Mouse (Mus musculus) heart, embryonic 10.5 days (tissue): ENCODE results near the gene Rsph14. TPM values are rescaled to one million over a fixed set of nuclear protein-coding genes. Genes with fewer than 3 reads are reported as not detected.

Source experiments
- DNase-seq: peaks from one replicate; pipeline ENCODE4 v3.0.0-alpha.2; 2017; ENCODE audit warnings: low spot score
- H3K27ac ChIP-seq: fragments of 300-500 bp; sonication (generic); 2 replicates; pipeline ENCODE4 v1.5.1; 2016; ENCODE audit warnings: mild to moderate bottlenecking
- H3K27me3 ChIP-seq: fragments of 300-500 bp; sonication (generic); 2 replicates; pipeline ENCODE4 v1.6.1; 2016; ENCODE audit warnings: mild to moderate bottlenecking; ENCODE audit not compliant: poor library complexity, insufficient read depth, severe bottlenecking
- H3K36me3 ChIP-seq: fragments of 300-500 bp; sonication (generic); 2 replicates; pipeline ENCODE4 v1.6.1; 2016; ENCODE audit warnings: mild to moderate bottlenecking, moderate library complexity
- H3K4me1 ChIP-seq: fragments of 300-500 bp; sonication (generic); 2 replicates; pipeline ENCODE4 v1.6.1; 2016; ENCODE audit warnings: mild to moderate bottlenecking
- H3K4me3 ChIP-seq: fragments of 300-500 bp; sonication (generic); 2 replicates; pipeline ENCODE4 v1.5.1; 2016; ENCODE audit warnings: mild to moderate bottlenecking, moderate library complexity
- H3K9me3 ChIP-seq: fragments of 300-500 bp; sonication (generic); 2 replicates; pipeline ENCODE4 v1.6.1; 2016; ENCODE audit warnings: mild to moderate bottlenecking, moderate library complexity
- WGBS: fragments of 180-500 bp; shearing (Covaris S2); methylation state at CpG from one replicate; pipeline ENCODE4 v1.1.7; 2016; 5-methylcytosine and 5-hydroxymethylcytosine counted together
- polyA plus RNA-seq: library from polyadenylated mRNA; unstranded; fragments of >200 nt; fragmentation: Nextera tagmentation; extraction: Ambion mirVana; gene quantifications from 2 replicates; pipeline ENCODE4 v1.2.1, GENCODE M21; 2016

The Rsph14 gene
- polyA plus RNA-seq, 1 experiment from 2014 or later, result not detected

GRCm38 (mm10) chr10:74920853-74921567 lies 111.4 kb downstream of the Rsph14 start:
- Histone ChIP-seq H3K27me3 (0 out of 2 replicates have a peak, but pooled peaks cover 6% of the 10 kb centered on the region), H3K9me3 (no peaks in the 10 kb centered on the region), H3K4me3 (no peak overlapping the region), H3K27ac (no peak overlapping the region), H3K36me3 (no peaks in the 10 kb centered on the region), H3K4me1 (peaks cover 10% of the 10 kb centered on the region; the same call in 1 of the 2 replicates)
- DNase-seq, result peak; percentile 73
- WGBS, result 42% methylated on average over 17 of the region's 17 CpGs

DNA sequence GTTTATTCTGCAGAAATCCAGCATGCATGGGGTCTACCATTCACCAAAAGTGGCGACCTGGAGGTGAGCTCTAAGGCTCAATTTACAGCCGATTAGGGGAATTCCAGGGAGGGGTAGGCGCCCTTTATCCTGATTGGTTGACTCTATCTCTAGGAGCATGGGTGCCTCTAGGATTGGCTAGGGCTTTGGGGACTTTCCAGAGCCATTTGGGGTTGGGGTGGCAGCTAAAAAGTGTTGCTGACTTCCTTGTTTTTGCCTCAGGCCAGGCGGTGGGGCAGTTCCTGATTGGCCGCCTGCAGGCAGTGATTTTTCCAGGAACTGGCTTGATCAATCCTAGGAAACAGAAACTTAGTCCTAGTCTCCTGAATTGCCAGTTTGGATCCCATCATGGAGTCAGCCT lies 113.1 kb downstream of the Rsph14 start:
- H3K9me3 ChIP-seq, result no peaks in the 10 kb centered on the region
- 26% methylated on average over 5 of the region's 5 CpGs for WGBS
- no peak for DNase-seq
- no peaks in the 10 kb centered on the region for H3K36me3 ChIP-seq
- no peak overlapping the region for H3K27ac ChIP-seq
- H3K4me1 ChIP-seq, result peaks cover 6% of the 10 kb centered on the region; the same call in 1 of the 2 replicates
- H3K4me3 ChIP-seq, result no peak overlapping the region
- H3K27me3 ChIP-seq, result no peaks in the 10 kb centered on the region

GRCm38 (mm10) chr10:74908431-74908830 lies 124.0 kb downstream of the Rsph14 start:
- 77% methylated on average over 2 of the region's 2 CpGs for WGBS
- no peak for DNase-seq
- Histone ChIP-seq H3K4me3 (no peak overlapping the region), H3K4me1 (no peaks in the 10 kb centered on the region), H3K36me3 (no peaks in the 10 kb centered on the region), H3K27me3 (no peaks in the 10 kb centered on the region), H3K27ac (no peak overlapping the region), H3K9me3 (no peaks in the 10 kb centered on the region)

Other genes starting within 250 kb of the Rsph14 start
- 2.0 and 4.2 TPM in 2 replicates for gene Gnaz, start 65.4 kb downstream of the Rsph14 start, polyA plus RNA-seq
- gene Rab36, start 4.5 kb upstream of the Rsph14 start, polyA plus RNA-seq, result 5.8 and 8.6 TPM in 2 replicates
- 26.6 and 41.3 TPM in 2 replicates for gene Bcr, start 28.0 kb upstream of the Rsph14 start, polyA plus RNA-seq
- 27.4 and 27.5 TPM in 2 replicates for gene Specc1l, start 179.5 kb upstream of the Rsph14 start, polyA plus RNA-seq